Mouse (Mus musculus): Measurements from ENCODE around the gene Mogat2.
A peak's percentile ranks its signal among the peaks of the same experiment; 100 is the strongest.

Gene Mogat2

GRCm38 (mm10) chr7:99194511-99194910, 43.9 kb downstream of the Mogat2 start:
- no peak for DNase-seq (ENCODE audit: low read depth, low spot score)

- DNase-seq (ENCODE audit: low read depth, low spot score) = no peak
These were observed 44.5 kb downstream of the Mogat2 start for GRCm38 (mm10) chr7:99193926-99194325.

GRCm38 (mm10) chr7:99191411-99191810, 47.0 kb downstream of the Mogat2 start:
- no peak for DNase-seq (ENCODE audit: low read depth, low spot score)

GRCm38 (mm10) chr7:99189885-99190284, 48.5 kb downstream of the Mogat2 start:
- no peak for DNase-seq (ENCODE audit: low read depth, low spot score)

GRCm38 (mm10) chr7:99188630-99189029, 49.8 kb downstream of the Mogat2 start:
- no peak for DNase-seq (ENCODE audit: low read depth, low spot score)

GRCm38 (mm10) chr7:99187451-99187850, 51.0 kb downstream of the Mogat2 start:
- DNase-seq (ENCODE audit: low read depth, low spot score) = no peak

GRCm38 (mm10) chr7:99185405-99185804, 53.0 kb downstream of the Mogat2 start:
- no peak for DNase-seq (ENCODE audit: low read depth, low spot score)

- DNase-seq (ENCODE audit: low read depth, low spot score) = no peak
These were observed 54.7 kb downstream of the Mogat2 start for GRCm38 (mm10) chr7:99183751-99184150.

GRCm38 (mm10) chr7:99182432-99183172, 55.8 kb downstream of the Mogat2 start, which contains the start of gene Dgat2:
Gene Dgat2 (minus strand): TSS chr7:99182719.
- DNase-seq (ENCODE audit: low read depth, low spot score) = peak; percentile 79

GRCm38 (mm10) chr7:99181619-99182431, 56.6 kb downstream of the Mogat2 start:
- DNase-seq (ENCODE audit: low read depth, low spot score) = peak; percentile 4

- no peak for DNase-seq (ENCODE audit: low read depth, low spot score)
These were observed 58.3 kb downstream of the Mogat2 start for GRCm38 (mm10) chr7:99180162-99180561.

- no peak for DNase-seq (ENCODE audit: low read depth, low spot score)
These were observed 59.1 kb downstream of the Mogat2 start for GRCm38 (mm10) chr7:99179271-99179670.

GRCm38 (mm10) chr7:99177386-99177785, 61.0 kb downstream of the Mogat2 start:
- no peak for DNase-seq (ENCODE audit: low read depth, low spot score)

GRCm38 (mm10) chr7:99175666-99176065, 62.8 kb downstream of the Mogat2 start:
- no peak for DNase-seq (ENCODE audit: low read depth, low spot score)

GRCm38 (mm10) chr7:99175118-99175517, 63.3 kb downstream of the Mogat2 start:
- no peak for DNase-seq (ENCODE audit: low read depth, low spot score)

GRCm38 (mm10) chr7:99174006-99174405, 64.4 kb downstream of the Mogat2 start:
- DNase-seq (ENCODE audit: low read depth, low spot score) = no peak

- DNase-seq (ENCODE audit: low read depth, low spot score) = no peak
These were observed 65.5 kb downstream of the Mogat2 start for GRCm38 (mm10) chr7:99172898-99173297.

- no peak for DNase-seq (ENCODE audit: low read depth, low spot score)
These were observed 66.5 kb downstream of the Mogat2 start for GRCm38 (mm10) chr7:99171730-99172463.

GRCm38 (mm10) chr7:99170519-99170918, 67.9 kb downstream of the Mogat2 start:
- DNase-seq (ENCODE audit: low read depth, low spot score) = no peak

GRCm38 (mm10) chr7:99169717-99170403, 68.6 kb downstream of the Mogat2 start:
- no peak for DNase-seq (ENCODE audit: low read depth, low spot score)
